Comparison of ENCODE assay signal across 26 mouse cellular contexts in the genomic region with DNA sequence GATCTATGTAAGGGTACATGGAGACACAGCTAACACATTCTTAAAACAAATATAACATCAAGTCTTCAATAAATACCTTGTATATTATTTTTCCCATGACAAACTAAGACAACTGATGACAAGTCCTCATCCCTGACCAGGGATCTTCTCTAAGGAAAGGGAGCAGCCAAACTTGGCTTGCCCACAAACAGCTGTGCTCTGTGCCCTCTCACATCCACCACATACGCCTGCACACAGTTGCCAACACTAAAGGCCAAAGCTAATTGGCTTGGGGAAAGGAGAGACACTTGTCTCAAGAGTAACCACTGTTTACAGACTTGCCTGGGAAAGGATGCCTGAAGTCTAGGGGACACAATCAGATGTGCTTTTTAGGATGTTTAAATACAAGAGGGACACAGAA.
DNase-seq lines count a peak whose midpoint lies in the region; ATAC-seq and TF ChIP-seq lines count a peak whose summit lies in the region.
"Had no signal": no experiment of that assay in that cellular context is flagged by ENCODE, and none has a peak within 500 bp of the region (broad histone marks: within the 10 kb centered on the region; RNA-seq: fewer than 3 reads in every experiment).

No protein-coding gene starts in this region.

- WGBS in forebrain, embryonic 10.5 days = 90% methylated on average over 1 of the region's 1 CpGs
- 47% methylated on average over 1 of the region's 1 CpGs for WGBS in forebrain, postnatal 0 days
- 46% methylated on average over 1 of the region's 1 CpGs for WGBS in hindbrain, embryonic 13.5 days
- 50% methylated on average over 1 of the region's 1 CpGs for WGBS in hindbrain, embryonic 16.5 days
- WGBS in neural tube, embryonic 13.5 days = 63% methylated on average over 1 of the region's 1 CpGs

- peak overlapping the region; percentile 76 for H3K27ac ChIP-seq in forebrain, embryonic 10.5 days
- H3K27ac ChIP-seq in forebrain, postnatal 0 days (ENCODE audit: low read depth, low read length) = no peak overlapping the region
- peak overlapping the region; percentile 46; the same call in 1 of the 2 replicates for H3K27ac ChIP-seq in hindbrain, embryonic 13.5 days
- H3K27ac ChIP-seq in hindbrain, embryonic 16.5 days (ENCODE audit: low read depth, low read length) = no peak overlapping the region
- 0 out of 2 replicates have a peak overlapping the region, but pooled peaks have one; percentile 1 for H3K27ac ChIP-seq in neural tube, embryonic 13.5 days (replicated peaks)
- H3K27ac ChIP-seq: liver, embryonic 14.5 days; lung, embryonic 15.5 days had no signal

- ATAC-seq in forebrain, postnatal 0 days = no peak
- no peak for ATAC-seq in hindbrain, embryonic 13.5 days (ENCODE audit: low FRiP score)
- ATAC-seq in hindbrain, embryonic 16.5 days = no peak
- no peak for ATAC-seq in neural tube, embryonic 13.5 days (ENCODE audit: low read depth)
- ATAC-seq: inflammation-experienced regulatory T-cells, adult 6 months had no signal

- H3K27me3 ChIP-seq in forebrain, embryonic 10.5 days (ENCODE audit: poor library complexity, severe bottlenecking) = no peaks in the 10 kb centered on the region
- no peaks in the 10 kb centered on the region for H3K27me3 ChIP-seq in forebrain, postnatal 0 days (ENCODE audit: insufficient read depth, low read length)
- no peaks in the 10 kb centered on the region for H3K27me3 ChIP-seq in hindbrain, embryonic 13.5 days
- no peaks in the 10 kb centered on the region for H3K27me3 ChIP-seq in hindbrain, embryonic 16.5 days (replicated peaks; ENCODE audit: control insufficient read depth, insufficient read depth, low read length)
- no peaks in the 10 kb centered on the region for H3K27me3 ChIP-seq in neural tube, embryonic 13.5 days
- H3K27me3 ChIP-seq: CH12.LX; lung, embryonic 15.5 days had no signal

- no peaks in the 10 kb centered on the region for H3K36me3 ChIP-seq in forebrain, embryonic 10.5 days (replicated peaks)
- no peaks in the 10 kb centered on the region for H3K36me3 ChIP-seq in forebrain, postnatal 0 days (ENCODE audit: insufficient read depth)
- H3K36me3 ChIP-seq in hindbrain, embryonic 13.5 days = no peaks in the 10 kb centered on the region
- H3K36me3 ChIP-seq in hindbrain, embryonic 16.5 days (ENCODE audit: control insufficient read depth, insufficient read depth, low read length) = no peaks in the 10 kb centered on the region
- no peaks in the 10 kb centered on the region for H3K36me3 ChIP-seq in neural tube, embryonic 13.5 days
- H3K36me3 ChIP-seq: lung, embryonic 15.5 days had no signal

- TF ChIP-seq CTCF in forebrain, postnatal 0 days (IDR thresholded peaks at IDR 0.05; ENCODE audit: low read depth) = no peak

- no peak overlapping the region for H3K4me2 ChIP-seq in forebrain, postnatal 0 days (ENCODE audit: low read depth)
- H3K4me2 ChIP-seq in hindbrain, embryonic 13.5 days = no peak overlapping the region
- no peak overlapping the region for H3K4me2 ChIP-seq in hindbrain, embryonic 16.5 days (ENCODE audit: low read length)
- no peak overlapping the region for H3K4me2 ChIP-seq in neural tube, embryonic 13.5 days
- H3K4me2 ChIP-seq: heart, embryonic 11.5 days; lung, embryonic 15.5 days; midbrain, embryonic 11.5 days had no signal

- H3K4me1 ChIP-seq in forebrain, embryonic 10.5 days = peaks cover 43% of the 10 kb centered on the region
- 0 out of 2 replicates have a peak, but pooled peaks cover 4% of the 10 kb centered on the region for H3K4me1 ChIP-seq in forebrain, postnatal 0 days (ENCODE audit: insufficient read depth)
- peaks cover 12% of the 10 kb centered on the region for H3K4me1 ChIP-seq in hindbrain, embryonic 13.5 days (replicated peaks)
- no peaks in the 10 kb centered on the region; the same call in 1 of the 2 replicates for H3K4me1 ChIP-seq in hindbrain, embryonic 16.5 days (ENCODE audit: control insufficient read depth, insufficient read depth, low read depth, low read length)
- peaks cover 14% of the 10 kb centered on the region for H3K4me1 ChIP-seq in neural tube, embryonic 13.5 days (replicated peaks)
- H3K4me1 ChIP-seq: lung, embryonic 15.5 days had no signal

- no peak overlapping the region for H3K9ac ChIP-seq in forebrain, postnatal 0 days
- H3K9ac ChIP-seq in hindbrain, embryonic 13.5 days = no peak overlapping the region
- no peak overlapping the region for H3K9ac ChIP-seq in hindbrain, embryonic 16.5 days (ENCODE audit: low read depth, low read length)
- no peak overlapping the region for H3K9ac ChIP-seq in neural tube, embryonic 13.5 days
- H3K9ac ChIP-seq: liver, embryonic 14.5 days; lung, embryonic 15.5 days had no signal

- H3K9me3 ChIP-seq in forebrain, embryonic 10.5 days = no peaks in the 10 kb centered on the region
- H3K9me3 ChIP-seq in forebrain, postnatal 0 days (ENCODE audit: low read length) = no peaks in the 10 kb centered on the region
- H3K9me3 ChIP-seq in hindbrain, embryonic 13.5 days = no peaks in the 10 kb centered on the region
- H3K9me3 ChIP-seq in hindbrain, embryonic 16.5 days (ENCODE audit: control insufficient read depth, low read length) = no peaks in the 10 kb centered on the region
- no peaks in the 10 kb centered on the region for H3K9me3 ChIP-seq in neural tube, embryonic 13.5 days
- H3K9me3 ChIP-seq: lung, embryonic 15.5 days had no signal

- no peak overlapping the region for H3K4me3 ChIP-seq in forebrain, embryonic 10.5 days
- H3K4me3 ChIP-seq in forebrain, postnatal 0 days (ENCODE audit: low read depth, low read length) = no peak overlapping the region
- H3K4me3 ChIP-seq in hindbrain, embryonic 13.5 days = no peak overlapping the region
- H3K4me3 ChIP-seq in hindbrain, embryonic 16.5 days (ENCODE audit: low read length) = no peak overlapping the region
- H3K4me3 ChIP-seq in neural tube, embryonic 13.5 days = no peak overlapping the region
- H3K4me3 ChIP-seq: lung, embryonic 15.5 days had no signal

- no peak for DNase-seq in forebrain, embryonic 10.5 days (ENCODE audit: extremely low spot score, low spot score)
- no peak for DNase-seq in forebrain, postnatal 0 days
- DNase-seq in neural tube, embryonic 10.5 days (ENCODE audit: extremely low spot score, low spot score) = no peak
- no peak for DNase-seq in adrenal gland, postnatal 14 days
- DNase-seq in gastrocnemius, adult 18-20 months (ENCODE audit: low spot score) = no peak
- DNase-seq: adrenal gland, adult 8-10 months; cerebellum, adult 8-10 months; cerebellum, postnatal 36 days; gastrocnemius, postnatal 36 days; heart, adult 18-20 months; heart, postnatal 36 days; kidney, adult 11 months; kidney, postnatal 14 days; layer of hippocampus, adult 9-11 months; liver; thymus, adult 2 months; thymus, postnatal 36 days had no signal

Comparison
In these comparisons a context has a peak if more than half of its experiments do, and no peak if none do; other contexts are left out.
1. H3K27ac ChIP-seq: peak in forebrain, embryonic 10.5 days (single experiment), hindbrain, embryonic 13.5 days (single experiment) and neural tube, embryonic 13.5 days (single experiment); none in forebrain, postnatal 0 days (single experiment) and hindbrain, embryonic 16.5 days (single experiment).